ENCODE assay signal across 8 mouse cellular contexts in genomic region chr7:100706883-100707480, GRCm38 (mm10). TPM values are rescaled to one million over a fixed set of nuclear protein-coding genes. Genes with fewer than 3 reads are reported as not detected.
DNase-seq lines count a peak whose midpoint lies in the region; ATAC-seq lines count a peak whose summit lies in the region.

No protein-coding gene starts in this region.

- no peaks in the 10 kb centered on the region for H3K9me3 ChIP-seq in heart, embryonic 15.5 days (replicated peaks)
- H3K9me3 ChIP-seq in liver, embryonic 12.5 days (replicated peaks): no peaks in the 10 kb centered on the region

- H3K4me3 ChIP-seq in heart, embryonic 15.5 days: peak overlapping the region; percentile 99
- peak overlapping the region; percentile 93 for H3K4me3 ChIP-seq in liver, embryonic 12.5 days

- H3K9ac ChIP-seq in heart, embryonic 15.5 days: peak overlapping the region; percentile 96
- peak overlapping the region; percentile 95 for H3K9ac ChIP-seq in liver, embryonic 12.5 days

- ATAC-seq in heart, embryonic 15.5 days (replicated peaks; ENCODE audit: insufficient number of reproducible peaks, insufficient read depth, low FRiP score, low read depth): peak; percentile 44
- peak; percentile 18 for ATAC-seq in liver, embryonic 12.5 days

- H3K27me3 ChIP-seq in heart, embryonic 15.5 days: no peaks in the 10 kb centered on the region
- H3K27me3 ChIP-seq in liver, embryonic 12.5 days (replicated peaks): no peaks in the 10 kb centered on the region

- peak overlapping the region; percentile 70 for H3K4me2 ChIP-seq in heart, embryonic 15.5 days
- H3K4me2 ChIP-seq in liver, embryonic 12.5 days: peak overlapping the region; percentile 99

- H3K36me3 ChIP-seq in heart, embryonic 15.5 days: no peaks in the 10 kb centered on the region
- H3K36me3 ChIP-seq in liver, embryonic 12.5 days: no peaks in the 10 kb centered on the region

- peak; percentile 27 to 30 for DNase-seq in left cerebral cortex, postnatal 25 days (ENCODE audit: low spot score in 2 of 2)
- DNase-seq in left cerebral cortex, adult 11 months (ENCODE audit: low spot score): no peak
- DNase-seq in brain, adult 2 months (ENCODE audit: low read depth, low spot score): peak; percentile 40
- no peak for DNase-seq in adrenal gland, adult 18-20 months (ENCODE audit: low spot score in 2 of 2)
- DNase-seq in ovary, postnatal 14 days (ENCODE audit: low spot score): no peak
- no peak for DNase-seq in cerebellum, adult 9-11 months

- WGBS in heart, embryonic 15.5 days: under 1% methylated on average over 23 of the region's 23 CpGs
- 2% methylated on average over 23 of the region's 23 CpGs for WGBS in liver, embryonic 12.5 days (ENCODE audit: insufficient replicate concordance)

- H3K4me1 ChIP-seq in heart, embryonic 15.5 days (replicated peaks): peaks cover 17% of the 10 kb centered on the region
- peaks cover 18% of the 10 kb centered on the region for H3K4me1 ChIP-seq in liver, embryonic 12.5 days

- intact Hi-C loops in left cerebral cortex, postnatal 25 days (cut with DNase I): loop anchor here (5.0 kb wide), 1 partner anchor 110 kb away; no protein-coding TSS in a partner anchor

- H3K27ac ChIP-seq in heart, embryonic 15.5 days: peak overlapping the region; percentile 99
- H3K27ac ChIP-seq in liver, embryonic 12.5 days: peak overlapping the region; percentile 86

RNA-seq across cellular contexts. Expression of gene Fam168a, which starts 0.5 kb away (rescaled TPM):
- 100 to 1,000 TPM; 229 to 230 TPM for total RNA-seq in left cerebral cortex, postnatal 25 days (2021)
- 27.3 and 28.3 TPM in 2 replicates for polyA plus RNA-seq in heart, embryonic 15.5 days (2015; fragmentation: Nextera tagmentation; extraction: Ambion mirVana)
- 7.1 and 8.9 TPM in 2 replicates for polyA plus RNA-seq in liver, embryonic 12.5 days (2016; fragmentation: Nextera tagmentation; extraction: Ambion mirVana)
- 10 to 100 TPM; 48.1 to 48.4 TPM for total RNA-seq in adrenal gland, adult 18-20 months (2021)

RNA-seq across cellular contexts. Expression of gene Plekhb1, which starts 44.8 kb away (rescaled TPM):
- total RNA-seq in left cerebral cortex, postnatal 25 days (2021): 100 to 1,000 TPM; 111 to 128 TPM
- polyA plus RNA-seq in heart, embryonic 15.5 days (2015; fragmentation: Nextera tagmentation; extraction: Ambion mirVana): 1.7 and 4.7 TPM in 2 replicates
- 0.26 and 0.43 TPM in 2 replicates for polyA plus RNA-seq in liver, embryonic 12.5 days (2016; fragmentation: Nextera tagmentation; extraction: Ambion mirVana)
- 1 to 10 TPM; 2.9 to 5.2 TPM for total RNA-seq in adrenal gland, adult 18-20 months (2021)

Comparison
In these comparisons a context has a peak if more than half of its experiments do, and no peak if none do; other contexts are left out.
1. DNase-seq: peak in left cerebral cortex, postnatal 25 days (2 of 2) and brain, adult 2 months (single experiment); none in left cerebral cortex, adult 11 months (single experiment), adrenal gland, adult 18-20 months (0 of 2), ovary, postnatal 14 days (single experiment) and cerebellum, adult 9-11 months (single experiment).
2. RNA of gene Fam168a, which starts 0.5 kb away (total RNA-seq): 229 to 230 TPM in left cerebral cortex, postnatal 25 days; 48.1 to 48.4 TPM in adrenal gland, adult 18-20 months; every median in the first group is over 4 times any median in the second.
3. RNA of gene Plekhb1, which starts 44.8 kb away (total RNA-seq): 111 to 128 TPM in left cerebral cortex, postnatal 25 days; 2.9 to 5.2 TPM in adrenal gland, adult 18-20 months; every median in the first group is over 10 times any median in the second.